Mouse (Mus musculus): ENCODE results near the gene Trim26.

Trim26 gene

GRCm38 (mm10) chr17:36897065-36897464 is 60.1 kb downstream of the Trim26 start:
- in situ Hi-C loops (cut with MboI; ENCODE audit: unreplicated experiment in 2 of 2) = no loop called here

GRCm38 (mm10) chr17:36897552-36898205 is 60.7 kb downstream of the Trim26 start, which contains the start of gene Trim31:
TSS of gene Trim31 (plus strand) at chr17:36898118.
- in situ Hi-C loops (cut with MboI; ENCODE audit: unreplicated experiment in 2 of 2) = no loop called here

DNA sequence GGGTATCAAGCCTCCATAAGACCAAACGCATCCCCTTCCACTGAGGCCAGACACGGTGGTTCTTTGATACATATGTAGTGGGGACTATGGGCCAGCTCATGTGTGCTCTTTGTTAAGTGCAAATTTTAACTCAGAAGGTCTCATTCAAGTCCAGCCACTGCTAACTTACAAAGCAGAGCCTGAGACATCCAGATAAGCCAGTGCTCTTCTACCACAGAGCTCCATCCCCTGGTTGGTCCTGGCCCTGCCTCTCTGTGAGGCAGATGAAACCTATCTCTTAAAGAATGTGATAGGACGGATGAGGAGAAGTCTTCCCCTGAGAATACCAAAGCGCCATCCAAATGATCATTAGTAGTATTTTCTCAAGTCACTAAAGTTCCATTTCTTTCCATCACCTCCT is 62.4 kb downstream of the Trim26 start:
- in situ Hi-C loops (cut with MboI; ENCODE audit: unreplicated experiment in 2 of 2) = no loop called here

DNA sequence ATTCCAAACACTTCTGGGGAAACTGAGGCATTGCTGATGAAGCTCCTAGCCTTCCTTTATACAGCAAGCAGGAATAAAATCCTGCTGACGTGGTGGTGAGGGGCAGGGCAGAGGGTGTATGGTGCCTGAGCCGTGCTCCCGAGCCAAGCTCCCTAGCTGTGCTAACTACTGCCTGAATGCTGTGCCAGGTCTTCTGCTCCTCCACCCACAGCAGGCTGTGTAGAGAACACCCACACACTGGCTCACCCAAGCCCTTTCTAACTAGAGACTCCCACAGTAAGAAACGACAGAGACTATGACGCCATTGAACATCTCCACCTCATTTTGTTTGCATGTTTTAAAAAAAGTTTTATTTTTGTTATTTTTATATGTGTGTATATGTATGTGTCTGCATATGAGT is 63.1 kb downstream of the Trim26 start:
- in situ Hi-C loops (cut with MboI; ENCODE audit: unreplicated experiment in 2 of 2) = loop anchor here in 1 of 2 experiments (25.0 kb wide), 1 partner anchor 538 kb away; the partner anchor contains the start of gene H2-M10.3

DNA sequence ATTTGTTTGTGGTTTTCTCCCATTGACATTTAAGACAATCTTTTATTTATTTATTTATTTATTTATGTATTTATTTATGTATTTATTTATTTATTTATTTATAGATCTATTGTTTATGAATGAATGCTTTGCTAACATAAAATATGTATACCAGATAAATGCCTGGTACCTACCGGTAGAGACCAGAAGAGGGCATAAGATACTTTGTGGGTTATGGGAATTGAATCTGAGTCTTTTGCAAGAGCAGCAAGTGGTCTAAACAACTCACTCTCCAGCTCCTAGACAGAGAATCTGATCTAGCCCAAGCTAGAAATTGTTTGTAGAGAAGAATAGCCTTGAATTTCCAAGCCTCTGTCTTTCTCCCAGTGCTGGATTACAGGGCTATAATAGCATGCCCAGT is 63.8 kb downstream of the Trim26 start:
- in situ Hi-C loops (cut with MboI; ENCODE audit: unreplicated experiment in 2 of 2) = loop anchor here in 1 of 2 experiments (25.0 kb wide), 1 partner anchor 538 kb away; the partner anchor contains the start of gene H2-M10.3

GRCm38 (mm10) chr17:36903651-36904050 is 66.7 kb downstream of the Trim26 start:
- in situ Hi-C loops (cut with MboI; ENCODE audit: unreplicated experiment in 2 of 2) = loop anchor here in 1 of 2 experiments (25.0 kb wide), 1 partner anchor 541 kb away; the partner anchor contains the start of gene H2-M10.3

DNA sequence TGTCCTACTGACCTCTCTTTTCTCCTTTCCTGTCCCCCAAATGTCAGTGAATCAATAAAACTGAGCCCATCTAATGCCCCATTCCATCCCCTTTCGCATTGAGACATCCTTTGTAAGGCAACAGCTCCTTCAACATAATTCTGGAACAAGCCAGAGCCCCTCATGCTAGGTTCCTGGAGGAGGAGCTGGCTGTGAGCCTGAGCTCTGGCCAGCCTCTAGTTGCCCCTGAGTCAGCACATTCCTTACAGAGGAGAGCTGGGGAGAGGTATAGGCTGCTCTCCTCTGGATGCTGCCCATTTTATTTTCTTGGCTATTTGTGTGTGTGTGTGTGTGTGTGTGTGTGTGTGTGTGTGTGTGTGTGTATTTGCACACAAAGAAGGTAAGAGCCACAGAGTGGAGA is 71.3 kb downstream of the Trim26 start:
- in situ Hi-C loops (cut with MboI; ENCODE audit: unreplicated experiment in 2 of 2) = loop anchor here in 1 of 2 experiments (25.0 kb wide), 1 partner anchor 546 kb away; the partner anchor contains the start of gene H2-M10.3

All from v-Abl transformed pro-B cells (cell line).